Mouse (Mus musculus): ENCODE data around the gene Nr2f2. TPM values are rescaled to one million over a fixed set of nuclear protein-coding genes. Genes with fewer than 3 reads are reported as not detected.

Nr2f2 gene
- polyA plus RNA-seq, 1 experiment from 2014 or later = 82.7 TPM

GRCm38 (mm10) chr7:70324041-70324440, 42.5 kb downstream of the Nr2f2 start:
- Histone ChIP-seq H3K27me3 (ENCODE audit: poor library complexity, severe bottlenecking) (peaks cover 97% of the 10 kb centered on the region), H3K27ac (peak overlapping the region; percentile 67; the same call in 1 of the 2 replicates), H3K36me3 (replicated peaks) (no peaks in the 10 kb centered on the region), H3K4me1 (peaks cover 52% of the 10 kb centered on the region), H3K4me3 (no peak overlapping the region; the same call in 1 of the 2 replicates), H3K9me3 (no peaks in the 10 kb centered on the region)
- 6% methylated on average over 9 of the region's 9 CpGs for WGBS
- DNase-seq (ENCODE audit: extremely low spot score, low spot score) = peak; percentile 16

GRCm38 (mm10) chr7:70305716-70306115, 60.8 kb downstream of the Nr2f2 start:
- H3K27me3 ChIP-seq (ENCODE audit: poor library complexity, severe bottlenecking) = peaks cover 11% of the 10 kb centered on the region; the same call in 1 of the 2 replicates
- WGBS = 73% methylated on average over 7 of the region's 7 CpGs
- H3K9me3 ChIP-seq = no peaks in the 10 kb centered on the region
- H3K36me3 ChIP-seq (replicated peaks) = no peaks in the 10 kb centered on the region; the same call in 1 of the 2 replicates
- H3K4me3 ChIP-seq = no peak overlapping the region
- H3K4me1 ChIP-seq = no peaks in the 10 kb centered on the region
- H3K27ac ChIP-seq = no peak overlapping the region
- DNase-seq (ENCODE audit: extremely low spot score, low spot score) = no peak

- Histone ChIP-seq H3K9me3 (no peaks in the 10 kb centered on the region), H3K4me1 (no peaks in the 10 kb centered on the region), H3K36me3 (replicated peaks) (no peaks in the 10 kb centered on the region; the same call in 1 of the 2 replicates), H3K27me3 (ENCODE audit: poor library complexity, severe bottlenecking) (peaks cover 14% of the 10 kb centered on the region; the same call in 1 of the 2 replicates), H3K4me3 (no peak overlapping the region), H3K27ac (no peak overlapping the region)
- no peak for DNase-seq (ENCODE audit: extremely low spot score, low spot score)
These were observed 62.1 kb downstream of the Nr2f2 start for GRCm38 (mm10) chr7:70304426-70304825.
